Mouse (Mus musculus) testis, postnatal 10 days (tissue): ENCODE measurements around the gene C8g.

Experiments
- DNase-seq: peaks from one replicate; pipeline ENCODE4 v3.0.0; 2021; ENCODE audit warnings: low spot score

Gene C8g

DNA sequence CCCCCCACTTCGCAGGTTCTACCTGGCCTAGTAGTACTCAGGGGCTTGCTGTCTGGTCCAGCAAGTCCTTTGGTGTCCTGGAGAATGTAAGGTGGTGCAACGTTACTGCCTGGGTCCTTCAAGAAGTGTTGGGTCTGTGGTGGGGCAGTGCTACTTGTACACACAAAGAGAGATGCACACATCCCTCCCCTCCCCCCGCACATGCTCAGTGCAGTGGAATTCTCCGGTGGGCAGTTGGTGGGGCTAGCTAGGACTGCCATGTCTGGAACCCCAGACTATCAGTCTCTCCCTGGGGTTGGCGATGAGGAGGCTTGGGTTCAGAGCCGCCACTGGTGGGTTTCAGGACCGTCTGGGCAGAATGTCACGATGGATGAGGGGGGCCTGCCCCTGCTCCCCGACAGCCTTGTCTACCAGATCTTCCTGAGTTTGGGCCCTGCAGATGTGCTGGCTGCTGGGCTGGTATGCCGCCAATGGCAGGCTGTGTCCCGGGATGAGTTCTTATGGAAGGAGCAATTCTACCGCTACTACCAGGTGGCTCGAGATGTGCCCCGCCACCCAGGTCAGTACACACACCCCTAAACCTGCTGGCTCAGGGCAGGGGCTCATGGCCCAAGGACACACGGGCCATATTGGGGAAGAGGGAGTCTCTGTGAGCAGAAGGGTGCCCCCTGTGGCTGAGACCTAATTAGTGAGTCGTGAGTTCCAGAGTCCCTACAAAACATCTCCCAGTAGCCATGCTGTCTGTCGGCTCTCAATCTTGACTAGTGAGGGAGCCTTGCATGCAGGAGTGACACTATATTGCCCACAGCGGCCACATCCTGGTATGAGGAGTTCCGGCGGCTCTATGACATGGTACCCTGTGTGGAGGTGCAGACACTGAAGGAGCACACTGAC, at the start of gene C8g:
TSS of gene C8g (minus strand) at position 127 of the 894 bp plus-strand sequence.
- no peak for DNase-seq

DNA sequence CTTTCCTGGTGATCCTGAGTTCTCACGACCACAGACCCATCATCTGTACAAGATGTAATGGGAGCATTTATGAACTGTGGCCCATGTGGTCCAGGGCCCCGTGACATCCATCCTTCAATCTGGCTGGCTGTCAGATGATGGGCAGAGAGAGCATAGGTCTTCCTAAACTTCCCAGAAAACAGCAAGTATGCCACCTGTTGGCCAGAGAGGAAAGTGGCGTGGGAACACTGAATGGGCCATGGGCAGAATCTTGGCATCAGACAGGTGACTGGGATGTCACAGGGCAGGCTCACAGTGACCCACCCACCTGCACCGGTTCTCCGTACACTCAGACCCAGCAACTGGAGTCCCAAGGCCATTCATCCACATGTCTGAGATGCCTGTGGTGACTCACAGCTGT, 49.7 kb upstream of the C8g start:
- DNase-seq: no peak

DNA sequence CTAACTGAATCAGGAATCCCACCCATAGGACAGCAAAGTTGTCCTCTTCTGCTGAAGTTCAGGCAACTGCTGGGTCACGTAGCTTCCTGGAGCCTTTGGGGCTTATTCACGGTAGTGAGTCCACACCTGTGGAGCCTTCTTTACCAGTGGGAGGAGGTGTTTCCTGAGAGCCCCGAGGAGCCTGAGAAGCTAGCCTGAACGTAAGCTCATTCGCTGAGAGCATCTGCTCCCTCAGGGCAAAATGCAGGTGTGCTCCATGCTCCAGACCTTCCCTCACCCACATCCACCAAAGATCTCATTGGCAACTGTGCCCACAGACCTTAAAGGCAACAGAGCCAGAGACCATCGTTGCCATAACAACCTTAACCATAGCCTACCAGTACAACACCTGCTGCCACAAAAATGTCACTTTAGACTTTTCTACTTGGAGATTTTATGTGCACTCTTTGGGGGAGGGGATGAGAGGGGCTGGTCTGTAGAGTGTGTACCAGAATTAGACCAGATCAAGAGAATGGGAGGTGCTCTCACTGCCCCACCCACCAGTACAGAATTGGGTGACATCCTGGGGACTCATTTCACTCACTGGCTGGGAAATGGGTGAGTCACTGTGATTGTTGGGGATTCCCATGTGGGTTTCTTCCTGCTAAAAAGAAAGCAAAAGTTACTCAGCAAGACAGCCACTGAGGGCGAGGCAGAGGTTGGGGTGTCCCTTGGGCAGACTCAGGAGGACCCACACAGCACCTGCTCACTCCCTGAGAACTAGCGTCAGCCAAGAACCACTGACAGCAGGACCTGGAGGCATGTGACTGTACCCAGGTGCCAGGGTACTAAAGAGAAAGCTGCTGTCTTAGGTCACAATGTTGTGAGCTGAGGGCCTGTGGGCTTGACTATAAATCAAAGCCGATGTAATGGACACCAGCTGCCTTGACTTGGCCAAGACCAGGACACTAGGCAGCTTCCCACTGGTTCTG, 47.8 kb upstream of the C8g start:
- DNase-seq: no peak

DNA sequence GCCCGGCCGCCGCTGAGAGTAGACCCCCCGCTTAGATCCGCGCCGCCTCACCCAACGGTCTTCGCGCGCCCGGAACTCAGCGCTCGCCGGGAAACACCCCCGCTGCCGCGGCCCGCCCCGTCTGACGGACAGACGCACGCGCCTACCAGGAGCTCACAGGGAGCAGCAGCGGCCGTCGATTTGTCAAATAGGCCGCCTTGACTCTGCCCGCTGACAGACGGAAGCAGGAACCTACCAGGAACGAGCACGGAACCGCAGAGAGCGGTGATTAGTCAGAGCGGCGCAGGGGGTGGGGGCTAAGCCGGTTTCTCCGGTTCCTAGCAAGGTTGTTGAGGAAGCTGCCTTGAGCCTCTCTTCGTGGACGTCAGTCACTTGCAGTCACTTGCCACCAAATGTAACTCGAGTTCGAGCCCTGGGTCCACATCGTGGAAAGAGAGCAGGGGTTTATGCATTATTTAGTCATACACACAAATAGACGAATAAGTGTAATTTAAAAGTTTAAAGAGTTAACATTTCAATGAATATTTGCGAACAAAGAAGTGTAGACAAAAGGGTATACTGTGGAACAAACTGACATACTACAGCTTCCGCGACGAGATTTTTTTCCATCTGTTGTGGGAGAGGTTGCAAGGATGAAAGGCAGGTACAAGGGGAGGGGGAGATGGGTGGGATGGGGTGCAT, 45.4 kb upstream of the C8g start, which contains the start of gene Traf2:
TSS of gene Traf2 (minus strand) at position 130 of the 681 bp plus-strand sequence.
- DNase-seq: peak; percentile 98

DNA sequence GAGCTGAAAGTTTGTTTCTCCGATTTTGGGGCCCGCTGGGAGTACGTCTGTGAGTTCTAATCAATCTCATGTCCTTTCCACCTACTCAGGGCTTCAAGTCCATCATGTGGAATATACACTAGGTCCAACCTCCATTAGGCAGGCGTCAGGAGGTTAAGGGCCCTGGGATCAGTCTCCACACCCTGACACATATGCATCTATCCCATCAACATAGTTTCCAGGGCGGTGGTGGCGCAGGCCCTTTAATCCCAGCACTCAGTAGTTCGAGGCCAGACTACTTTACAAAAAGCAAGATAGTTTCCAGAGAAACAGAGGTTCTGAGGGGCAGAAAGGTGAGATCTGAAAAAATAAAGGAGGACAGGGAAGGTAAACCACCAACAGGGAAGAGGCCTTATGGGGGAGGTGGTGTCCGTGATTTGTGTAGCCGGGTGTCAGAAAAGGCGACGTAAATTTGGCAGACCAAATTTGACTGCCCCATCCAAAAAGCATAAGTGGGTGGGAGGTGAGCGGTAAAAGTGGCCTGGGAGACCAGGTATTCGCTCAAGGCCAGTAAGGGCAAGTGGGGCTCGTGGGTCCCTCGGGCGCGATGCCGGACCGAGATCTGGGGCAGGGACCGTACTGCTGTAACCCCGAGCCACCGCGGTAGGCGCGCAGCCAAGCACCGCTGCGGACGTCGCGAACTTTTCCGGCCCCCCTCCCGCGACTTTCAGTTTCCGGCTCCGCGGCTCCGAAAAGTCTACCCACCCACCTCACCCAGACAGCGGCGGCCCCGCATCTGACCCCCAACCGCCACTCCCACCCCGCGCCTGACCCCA, 44.7 kb upstream of the C8g start:
- no peak for DNase-seq

DNA sequence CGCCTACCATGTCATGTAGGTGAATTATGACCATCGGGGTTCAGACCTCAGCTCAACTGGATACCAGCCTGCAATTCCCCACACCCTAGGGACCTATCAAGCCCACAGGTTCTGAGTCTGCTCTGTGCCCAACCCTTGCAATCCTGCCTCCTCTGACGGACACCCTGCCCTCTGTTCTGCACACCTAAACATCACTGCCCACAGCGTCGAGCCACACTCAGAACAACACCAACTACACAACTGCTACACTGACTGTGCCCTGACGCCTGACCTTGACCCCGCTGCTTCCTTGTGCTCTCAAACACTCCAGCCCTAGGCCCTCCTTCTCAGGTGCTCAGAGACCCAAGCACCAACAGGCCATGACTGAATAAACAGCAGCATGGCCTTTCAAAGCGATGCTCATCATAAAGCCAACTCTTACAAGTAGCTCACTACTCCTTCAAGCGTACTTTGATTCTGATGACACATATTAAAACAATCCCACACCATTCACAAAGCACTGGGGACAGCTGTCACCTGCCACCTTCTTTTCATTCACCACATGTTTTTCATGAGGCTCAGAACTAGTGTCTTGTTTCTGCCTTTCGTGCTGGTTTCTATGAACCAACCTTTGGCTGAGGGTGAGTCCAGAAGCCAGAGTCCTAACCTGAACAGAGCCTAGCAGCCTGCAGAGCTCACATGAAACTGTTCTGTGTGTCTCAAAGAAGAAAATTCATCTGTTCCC, 40.3 kb upstream of the C8g start:
- no peak for DNase-seq

DNA sequence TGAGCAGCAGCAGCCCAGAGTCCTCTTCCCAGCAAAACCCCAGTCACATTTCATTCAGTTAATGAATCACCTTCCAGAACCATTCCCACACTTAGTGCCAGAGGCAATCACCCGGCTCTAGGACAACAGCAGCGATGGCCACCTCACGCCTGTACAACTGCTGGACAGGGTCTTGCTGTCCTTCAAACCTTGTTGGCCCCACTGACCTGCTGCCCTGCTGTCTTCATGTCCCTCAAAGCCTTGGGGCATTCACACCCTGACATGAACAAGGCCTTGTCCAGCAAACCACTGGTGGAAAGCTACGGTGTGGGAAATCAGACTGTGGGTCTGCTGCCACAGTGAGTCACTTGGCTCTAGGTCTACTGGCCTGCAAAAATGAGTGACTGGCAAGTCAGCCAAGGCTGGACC, 39.0 kb upstream of the C8g start:
- DNase-seq: no peak

DNA sequence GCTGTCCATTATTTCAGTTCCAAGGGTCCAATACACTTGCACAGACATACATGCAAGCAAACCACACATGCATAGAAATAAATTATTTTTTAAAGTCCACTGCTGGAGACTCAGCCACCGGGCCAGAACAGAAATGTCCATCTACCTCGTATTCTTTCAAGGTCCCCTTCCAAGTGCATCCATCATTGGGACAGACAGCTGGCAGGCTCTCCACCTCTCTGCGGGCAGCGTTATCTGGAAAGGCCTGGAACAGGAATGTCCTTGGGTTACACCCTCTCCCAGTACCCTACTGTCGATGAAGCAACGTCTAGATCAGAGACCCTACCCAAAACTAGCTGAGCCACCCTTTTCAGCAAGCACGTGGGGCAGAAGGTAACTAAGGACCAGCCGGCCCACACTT, 35.0 kb upstream of the C8g start:
- no peak for DNase-seq

DNA sequence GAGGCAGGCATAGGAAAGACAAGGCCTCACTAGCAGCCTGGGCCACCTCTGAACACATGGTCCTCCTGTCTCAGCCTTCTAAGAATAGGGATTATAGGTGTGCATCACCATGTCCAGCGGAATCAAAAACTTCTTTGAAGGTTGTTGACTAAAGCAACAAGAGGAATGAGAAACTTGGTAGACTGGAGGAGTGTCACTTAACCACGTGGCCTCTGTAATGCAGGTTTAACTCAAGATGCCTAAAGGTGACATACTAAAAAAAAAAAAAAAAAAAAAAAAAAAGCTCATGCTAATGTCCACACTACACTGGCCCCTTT, 33.3 kb upstream of the C8g start:
- no peak for DNase-seq

DNA sequence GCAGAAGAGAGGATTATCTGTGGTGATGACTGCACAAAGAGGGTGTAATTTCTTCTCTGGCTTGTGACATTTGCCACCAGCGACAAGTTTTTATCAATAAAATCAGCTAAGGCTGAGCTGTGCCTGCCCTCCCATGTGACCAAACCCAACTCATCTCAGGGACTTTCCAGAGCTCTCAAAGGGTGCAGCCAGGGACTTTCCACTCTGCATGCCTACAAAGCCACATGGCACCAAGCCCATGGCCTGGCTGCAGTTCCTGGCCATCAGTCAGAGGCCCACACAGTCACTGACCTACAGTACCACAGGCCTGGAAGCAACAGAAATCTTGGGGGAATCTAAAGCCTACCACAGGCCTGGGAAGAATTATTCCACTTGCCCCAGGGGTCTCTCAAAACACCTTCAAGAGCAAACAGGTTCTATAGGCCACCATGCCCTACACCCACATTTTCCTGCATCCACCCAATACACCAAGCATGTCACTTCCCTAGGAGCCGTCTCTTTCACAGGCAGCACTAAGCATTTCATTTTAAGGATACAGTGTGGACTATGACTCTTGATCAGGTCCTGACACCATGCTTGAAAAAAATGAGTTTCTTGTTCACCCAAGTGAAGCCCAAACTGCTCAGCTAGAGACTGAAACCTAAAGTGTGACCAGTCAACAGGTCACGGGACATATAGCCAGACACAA, 32.8 kb upstream of the C8g start:
- DNase-seq: no peak

DNA sequence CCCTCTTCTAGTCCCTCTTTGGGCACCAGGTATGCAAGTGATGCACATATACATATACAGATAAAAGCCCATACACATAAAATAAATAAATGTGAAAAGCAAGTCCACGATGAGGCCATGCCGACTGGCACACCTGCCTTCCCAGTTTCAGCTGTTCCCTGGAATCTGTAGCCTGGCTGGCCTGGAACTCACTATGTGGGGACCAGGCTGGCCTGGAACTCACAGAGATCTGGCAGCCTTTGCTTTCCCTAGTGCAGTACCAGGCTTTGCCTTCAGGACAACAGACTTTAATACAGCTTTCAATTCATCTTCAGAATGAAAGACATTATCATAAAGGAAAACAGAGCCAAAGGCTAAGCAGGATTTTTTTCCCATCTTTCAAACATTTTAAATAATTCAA, 32.2 kb upstream of the C8g start:
- no peak for DNase-seq

DNA sequence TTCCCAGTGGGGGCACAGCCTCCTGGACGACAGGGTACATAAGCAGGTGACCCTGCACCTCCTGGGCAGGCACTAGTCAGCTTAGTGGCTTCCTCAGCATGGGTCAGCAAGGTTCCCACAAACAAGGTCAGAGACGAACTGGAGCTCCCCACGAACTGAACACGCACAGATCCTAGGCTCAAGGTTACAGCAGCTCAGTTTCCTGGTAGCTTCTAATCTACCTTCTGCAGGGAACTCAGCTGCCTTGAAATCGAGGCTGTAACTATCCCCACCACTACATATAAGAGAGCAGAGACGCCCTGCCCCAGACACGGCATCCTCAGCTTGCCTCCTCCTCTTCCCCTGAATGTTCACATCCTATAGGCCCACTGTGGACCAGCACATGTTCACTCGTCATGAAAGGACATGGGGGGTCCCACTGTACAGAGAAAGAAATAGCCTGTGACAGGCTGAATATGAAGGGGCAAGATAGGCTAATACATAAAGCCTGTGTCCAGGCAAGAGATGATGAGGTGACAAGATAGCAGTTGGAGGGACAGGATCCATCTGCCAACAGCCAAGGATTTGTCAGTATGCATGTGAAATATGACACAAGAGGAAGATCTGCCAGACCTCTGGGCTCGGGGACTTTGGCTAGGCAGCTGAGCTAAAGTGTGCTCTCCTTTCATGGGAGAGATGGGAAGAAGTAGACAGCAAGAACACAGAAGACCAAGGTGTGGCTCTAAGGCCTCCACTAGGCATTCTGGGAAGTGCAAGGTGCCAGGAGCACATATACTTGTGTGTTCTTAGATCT, 25.2 kb upstream of the C8g start:
- DNase-seq: no peak

DNA sequence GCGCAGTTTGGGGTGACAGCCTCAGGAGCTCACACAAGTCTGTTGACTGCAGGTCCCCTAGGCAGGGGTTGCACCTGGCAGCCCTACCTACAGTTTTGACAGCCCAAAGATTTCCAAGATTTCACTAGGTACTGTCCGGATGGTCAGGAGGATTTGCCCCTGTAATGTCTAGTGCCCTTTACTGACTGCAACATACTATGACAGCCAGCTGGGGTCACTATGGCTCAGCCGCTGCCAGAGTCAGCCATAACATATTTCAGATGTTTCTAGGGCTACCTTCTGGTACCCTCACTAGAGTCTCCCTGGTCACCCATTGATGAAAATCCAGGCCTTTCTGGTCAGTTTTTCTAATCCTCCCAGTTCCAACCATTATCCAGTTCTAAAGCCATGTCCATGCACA, 8.4 kb upstream of the C8g start:
- DNase-seq: no peak

DNA sequence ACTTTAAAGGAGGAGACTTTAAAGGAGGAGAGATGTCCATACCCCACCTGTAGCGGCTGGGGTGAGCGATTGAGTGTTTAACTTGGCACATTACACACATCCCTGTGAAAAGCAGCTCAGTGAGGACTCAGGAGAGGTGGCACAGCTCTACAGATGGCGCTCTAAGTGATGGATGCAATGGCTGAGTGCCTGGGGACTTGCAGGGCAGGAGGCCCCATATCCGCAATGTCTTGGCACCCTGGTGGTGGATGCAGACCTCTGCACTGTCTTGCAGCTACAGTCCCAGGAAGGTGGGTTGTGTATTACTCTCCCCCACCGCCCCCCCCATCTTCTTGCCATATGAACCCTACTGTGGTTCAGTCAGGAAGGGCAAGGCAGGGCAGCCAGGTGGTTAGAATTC, 5.4 kb upstream of the C8g start:
- DNase-seq: no peak

DNA sequence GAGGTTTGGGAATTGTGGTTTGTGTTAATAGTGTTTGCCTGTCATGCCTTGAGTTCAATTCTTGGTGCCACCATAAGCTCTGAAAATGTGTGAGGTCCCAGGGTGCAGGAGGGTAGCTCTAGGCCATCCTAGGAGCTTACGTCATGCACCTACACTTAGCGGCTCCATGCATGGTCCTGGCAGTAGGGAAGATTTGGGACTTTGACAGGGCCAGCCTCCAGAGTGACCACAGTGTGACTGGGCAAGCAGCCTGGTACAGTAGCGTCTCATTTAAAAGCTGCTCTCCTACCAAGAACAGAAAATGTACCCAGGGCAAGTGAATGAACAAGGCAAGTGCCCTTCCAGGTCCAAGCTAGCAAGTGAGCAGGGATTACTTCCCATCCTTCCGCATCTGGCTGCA, 4.3 kb upstream of the C8g start:
- DNase-seq: no peak

DNA sequence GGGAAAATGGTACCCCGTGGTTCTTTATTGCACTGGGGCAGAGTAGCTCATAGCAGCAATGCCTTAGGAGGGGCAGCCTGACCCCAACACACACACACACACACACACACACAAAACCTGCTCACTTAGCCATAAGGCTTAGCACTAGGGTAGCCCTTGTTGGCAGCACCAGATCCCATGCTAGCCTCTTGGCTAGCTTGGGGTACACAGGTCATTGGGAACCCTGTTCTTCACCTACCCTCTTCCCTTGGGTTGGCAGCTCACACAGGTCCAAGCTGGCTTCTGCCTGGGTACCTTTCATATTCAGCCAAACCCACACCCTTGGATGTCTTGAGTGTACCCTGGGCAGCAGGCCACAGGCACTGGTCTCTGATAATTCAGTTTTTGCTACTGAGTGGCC, 3.5 kb upstream of the C8g start:
- DNase-seq: no peak

DNA sequence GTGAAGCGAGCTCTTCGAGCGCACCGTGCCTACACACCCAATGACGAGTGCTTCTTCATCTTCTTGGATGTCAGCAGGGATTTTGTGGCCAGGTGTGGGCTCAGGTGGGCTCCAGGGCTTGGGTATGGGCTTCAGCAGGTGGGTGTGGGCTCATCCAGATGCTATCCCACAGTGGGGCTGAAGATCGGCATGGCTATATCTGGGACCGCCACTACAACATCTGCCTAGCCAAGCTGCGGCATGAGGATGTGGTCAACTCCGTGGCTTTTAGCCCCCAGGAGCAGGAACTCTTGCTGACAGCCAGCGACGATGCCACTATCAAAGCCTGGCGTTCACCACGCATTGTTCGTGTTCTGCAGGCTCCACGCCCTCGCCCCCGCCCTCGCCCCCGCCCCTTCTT, 3.0 kb upstream of the C8g start:
- DNase-seq: no peak

DNA sequence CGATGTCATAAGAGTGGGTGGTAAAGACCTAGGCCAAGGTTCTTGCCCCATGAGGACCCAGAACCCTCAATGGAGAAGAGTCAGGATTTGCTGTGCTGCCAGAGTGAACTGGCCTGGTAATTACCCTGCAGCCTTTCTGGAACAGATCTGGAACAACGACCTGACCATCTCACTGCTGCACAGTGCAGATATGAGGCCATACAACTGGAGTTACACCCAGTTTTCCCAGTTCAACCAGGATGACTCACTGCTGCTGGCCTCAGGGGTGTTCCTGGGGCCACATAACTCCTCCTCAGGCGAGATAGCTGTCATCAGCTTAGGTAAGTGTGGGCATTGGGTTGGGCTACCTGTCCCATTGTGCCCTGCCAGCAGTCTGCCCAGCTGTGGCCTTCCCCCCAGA, 1.2 kb upstream of the C8g start:
- DNase-seq: no peak

DNA sequence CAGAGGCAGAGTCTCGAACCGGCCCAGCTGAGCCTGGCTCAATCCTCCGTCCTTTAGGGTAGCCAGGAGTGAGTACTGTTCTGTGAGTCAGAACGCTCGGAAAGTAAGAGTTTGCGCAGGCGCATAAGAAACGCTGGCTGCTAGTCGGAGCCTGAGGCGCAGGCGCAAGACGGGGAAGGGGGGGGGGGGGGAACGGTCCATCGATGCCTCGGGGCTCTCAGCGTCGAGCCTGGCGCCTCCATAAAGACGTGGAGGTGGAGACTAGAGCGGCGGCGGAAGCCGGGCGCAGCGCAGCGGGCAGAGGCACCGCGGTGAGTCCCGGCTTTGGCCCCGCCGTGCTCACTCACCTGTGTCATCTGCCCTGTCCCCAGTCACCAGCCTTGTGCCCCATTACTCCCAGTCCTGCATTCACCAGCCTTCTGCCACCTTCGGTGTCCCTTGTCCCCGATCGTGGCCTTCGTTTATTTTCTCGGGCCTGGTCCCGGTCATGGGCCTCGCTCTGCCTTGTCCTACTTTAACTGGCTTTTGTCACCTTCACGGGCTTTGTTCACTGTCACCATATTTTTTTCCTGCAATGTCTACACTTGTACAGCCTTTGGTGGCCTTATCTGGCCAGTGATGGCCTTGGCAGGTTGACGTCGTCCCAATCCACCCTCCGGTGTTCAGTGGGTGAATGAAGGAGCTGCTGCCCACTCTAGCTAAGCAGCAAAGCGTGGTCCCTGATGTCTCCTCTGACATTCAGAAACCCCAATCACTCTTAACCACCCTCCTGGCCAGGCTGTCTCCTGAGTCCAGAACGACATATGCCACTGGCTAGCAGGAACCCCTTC, 728 bp downstream of the C8g start, which contains the start of gene Fbxw5:
TSS of gene Fbxw5 (plus strand) at position 175 of the 830 bp plus-strand sequence.
- DNase-seq: peak; percentile 84
